Mouse (Mus musculus) heart, adult 11 months (tissue): ENCODE measurements around the gene Gcg.

ENCODE experiments used
- DNase-seq: peaks from one replicate; pipeline ENCODE4 v3.0.0; 2022

The Gcg gene

GRCm38 (mm10) chr2:62459241-62460174 lies 23.9 kb downstream of the Gcg start:
- DNase-seq = no peak

GRCm38 (mm10) chr2:62458070-62458469 lies 25.4 kb downstream of the Gcg start:
- no peak for DNase-seq

GRCm38 (mm10) chr2:62454991-62455390 lies 28.5 kb downstream of the Gcg start:
- peak; percentile 43 for DNase-seq

GRCm38 (mm10) chr2:62454033-62454432 lies 29.4 kb downstream of the Gcg start:
- no peak for DNase-seq

GRCm38 (mm10) chr2:62450364-62450763 lies 33.1 kb downstream of the Gcg start:
- DNase-seq = no peak

GRCm38 (mm10) chr2:62449692-62450346 lies 33.6 kb downstream of the Gcg start:
- no peak for DNase-seq

- peak; percentile 96 for DNase-seq
Observed at GRCm38 (mm10) chr2:62440802-62441544, 42.5 kb downstream of the Gcg start.

GRCm38 (mm10) chr2:62440083-62440482 lies 43.4 kb downstream of the Gcg start:
- DNase-seq = no peak

GRCm38 (mm10) chr2:62431245-62431795 lies 52.1 kb downstream of the Gcg start:
- peak; percentile 72 for DNase-seq

- DNase-seq = peak; percentile 94
Observed at GRCm38 (mm10) chr2:62425941-62426340, 57.5 kb downstream of the Gcg start.
